ENCODE assay signal across 20 mouse cellular contexts in the genomic region with DNA sequence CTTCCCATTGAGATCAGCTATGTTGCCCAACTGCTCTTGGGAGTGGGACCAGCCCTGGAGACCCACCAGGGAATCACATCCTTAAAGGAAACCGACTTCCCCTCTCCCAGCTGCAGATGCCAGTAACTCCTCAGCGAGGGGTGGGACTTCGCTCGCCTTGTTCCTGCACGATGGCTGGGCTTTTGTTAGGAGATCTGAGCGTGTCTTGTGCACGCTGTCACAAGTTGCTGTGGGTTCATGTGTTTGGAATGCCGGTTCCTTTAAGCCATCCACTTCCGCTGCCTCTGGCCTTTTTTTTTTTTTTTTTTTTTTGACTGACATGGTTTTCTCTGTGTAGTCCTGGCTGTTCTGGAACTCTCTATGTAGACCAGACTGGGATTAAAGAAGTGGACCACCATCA. TPM values are rescaled to one million over a fixed set of nuclear protein-coding genes. Genes with fewer than 3 reads are reported as not detected.
DNase-seq lines count a peak whose midpoint lies in the region; ATAC-seq lines count a peak whose summit lies in the region.
"Had no signal": no experiment of that assay in that cellular context is flagged by ENCODE, and none has a peak within 500 bp of the region (broad histone marks: within the 10 kb centered on the region; RNA-seq: fewer than 3 reads in every experiment).

No protein-coding gene starts in this region.

- no peak overlapping the region for H3K4me3 ChIP-seq in kidney, embryonic 14.5 days (ENCODE audit: low read length)
- H3K4me3 ChIP-seq in embryonic facial prominence, embryonic 14.5 days (ENCODE audit: low read depth, low read length), result no peak overlapping the region
- H3K4me3 ChIP-seq: embryonic facial prominence, embryonic 12.5 days; forebrain, embryonic 13.5 days; heart, embryonic 13.5 days; hindbrain, embryonic 15.5 days had no signal

- no peaks in the 10 kb centered on the region for H3K9me3 ChIP-seq in kidney, embryonic 14.5 days (ENCODE audit: control insufficient read depth, low read length)
- H3K9me3 ChIP-seq in embryonic facial prominence, embryonic 14.5 days (ENCODE audit: control insufficient read depth, low read length), result no peaks in the 10 kb centered on the region
- H3K9me3 ChIP-seq: embryonic facial prominence, embryonic 12.5 days; forebrain, embryonic 13.5 days; heart, embryonic 13.5 days; hindbrain, embryonic 15.5 days had no signal

- no peak overlapping the region for H3K27ac ChIP-seq in kidney, embryonic 14.5 days (ENCODE audit: low read depth, low read length)
- no peak overlapping the region for H3K27ac ChIP-seq in embryonic facial prominence, embryonic 14.5 days (replicated peaks; ENCODE audit: low read depth, low read length)
- H3K27ac ChIP-seq: embryonic facial prominence, embryonic 12.5 days; forebrain, embryonic 13.5 days; heart, embryonic 13.5 days; hindbrain, embryonic 15.5 days had no signal

- peak; percentile 35 for DNase-seq in kidney, postnatal 10 days
- peak; percentile 44 for DNase-seq in lung, postnatal 10 days
- DNase-seq in lung, postnatal 25 days (ENCODE audit: low spot score), result no peak
- DNase-seq in Muller cell, postnatal 12 days (ENCODE audit: inconsistent ontology term), result peak; percentile 12
- DNase-seq in embryonic facial prominence, embryonic 14.5 days (ENCODE audit: low spot score), result peak; percentile 63
- no peak for DNase-seq in layer of hippocampus, postnatal 14 days (ENCODE audit: low spot score in 2 of 2)
- DNase-seq: adrenal gland, postnatal 10 days; B cell, adult 2 months; cerebellum, adult 11 months; cerebellum, adult 8-10 months; cerebellum, postnatal 14 days; embryo, embryonic 11 days; forebrain, postnatal 0 days; gastrocnemius, postnatal 14 days; heart, postnatal 36 days had no signal

- ATAC-seq in kidney, embryonic 14.5 days (ENCODE audit: low FRiP score, low TSS enrichment), result no peak
- no peak for ATAC-seq in embryonic facial prominence, embryonic 14.5 days (ENCODE audit: low read depth)
- ATAC-seq: forebrain, embryonic 13.5 days; forebrain, postnatal 0 days had no signal

- no peaks in the 10 kb centered on the region; the same call in 1 of the 2 replicates for H3K36me3 ChIP-seq in kidney, embryonic 14.5 days (ENCODE audit: control insufficient read depth, insufficient read depth, low read length)
- H3K36me3 ChIP-seq in embryonic facial prominence, embryonic 14.5 days (ENCODE audit: control insufficient read depth, insufficient read depth, low read length), result peaks cover 3% of the 10 kb centered on the region; the same call in 1 of the 2 replicates
- H3K36me3 ChIP-seq: embryonic facial prominence, embryonic 12.5 days; heart, embryonic 13.5 days; hindbrain, embryonic 15.5 days had no signal

- H3K4me1 ChIP-seq in kidney, embryonic 14.5 days (ENCODE audit: control insufficient read depth, insufficient read depth, low read length), result peaks cover 6% of the 10 kb centered on the region; the same call in 1 of the 2 replicates
- H3K4me1 ChIP-seq in embryonic facial prominence, embryonic 14.5 days (ENCODE audit: control insufficient read depth, insufficient read depth, low read length), result no peaks in the 10 kb centered on the region

- 80% methylated on average over 9 of the region's 9 CpGs for WGBS in kidney, embryonic 14.5 days
- WGBS in embryonic facial prominence, embryonic 14.5 days, result 48% methylated on average over 9 of the region's 9 CpGs

- no peak overlapping the region for H3K4me2 ChIP-seq in kidney, embryonic 14.5 days (replicated peaks; ENCODE audit: low read depth, low read length)
- H3K4me2 ChIP-seq in embryonic facial prominence, embryonic 14.5 days (ENCODE audit: low read depth, low read length), result no peak overlapping the region
- H3K4me2 ChIP-seq: embryonic facial prominence, embryonic 12.5 days; forebrain, embryonic 13.5 days; heart, embryonic 13.5 days; hindbrain, embryonic 15.5 days had no signal

- H3K27me3 ChIP-seq in kidney, embryonic 14.5 days (ENCODE audit: control insufficient read depth, insufficient read depth, low read length), result no peaks in the 10 kb centered on the region
- no peaks in the 10 kb centered on the region for H3K27me3 ChIP-seq in embryonic facial prominence, embryonic 14.5 days (replicated peaks; ENCODE audit: control insufficient read depth, insufficient read depth, low read length)
- H3K27me3 ChIP-seq: embryonic facial prominence, embryonic 12.5 days; forebrain, embryonic 13.5 days; heart, embryonic 13.5 days; hindbrain, embryonic 15.5 days had no signal

- no peak overlapping the region for H3K9ac ChIP-seq in kidney, embryonic 14.5 days (ENCODE audit: low read depth, low read length)
- H3K9ac ChIP-seq in embryonic facial prominence, embryonic 14.5 days (ENCODE audit: low read depth, low read length), result no peak overlapping the region
- H3K9ac ChIP-seq: embryonic facial prominence, embryonic 12.5 days; forebrain, embryonic 13.5 days; forebrain, postnatal 0 days; heart, embryonic 13.5 days; hindbrain, embryonic 15.5 days had no signal

RNA-seq across cellular contexts. Expression of gene Klc1, which starts 21.3 kb away (rescaled TPM):
- 76.4 and 91.6 TPM in 2 replicates for polyA plus RNA-seq in kidney, embryonic 14.5 days (2014; fragmentation: Nextera tagmentation; extraction: Ambion mirVana)
- 128 and 137 TPM in 2 replicates for polyA plus RNA-seq in embryonic facial prominence, embryonic 14.5 days (2014; fragmentation: Nextera tagmentation; extraction: Ambion mirVana)
- total RNA-seq in layer of hippocampus, postnatal 14 days (2021), result 100 to 1,000 TPM; 826 to 832 TPM

RNA-seq across cellular contexts. Expression of gene Apopt1, which starts 24.3 kb away (rescaled TPM):
- polyA plus RNA-seq in kidney, embryonic 14.5 days (2014; fragmentation: Nextera tagmentation; extraction: Ambion mirVana), result 63.1 and 63.4 TPM in 2 replicates
- polyA plus RNA-seq in embryonic facial prominence, embryonic 14.5 days (2014; fragmentation: Nextera tagmentation; extraction: Ambion mirVana), result 46.6 and 48.0 TPM in 2 replicates
- 10 to 100 TPM; 38.5 to 40.0 TPM for total RNA-seq in layer of hippocampus, postnatal 14 days (2021)

RNA-seq across cellular contexts. Expression of gene Bag5, which starts 24.3 kb away (rescaled TPM):
- polyA plus RNA-seq in kidney, embryonic 14.5 days (2014; fragmentation: Nextera tagmentation; extraction: Ambion mirVana), result 45.2 and 49.7 TPM in 2 replicates
- 59.0 and 61.5 TPM in 2 replicates for polyA plus RNA-seq in embryonic facial prominence, embryonic 14.5 days (2014; fragmentation: Nextera tagmentation; extraction: Ambion mirVana)
- total RNA-seq in layer of hippocampus, postnatal 14 days (2021), result 10 to 100 TPM; 42.0 to 44.4 TPM

RNA-seq across cellular contexts. Expression of gene Trmt61a, which starts 59.5 kb away (rescaled TPM):
- 6.7 and 11.9 TPM in 2 replicates for polyA plus RNA-seq in kidney, embryonic 14.5 days (2014; fragmentation: Nextera tagmentation; extraction: Ambion mirVana)
- polyA plus RNA-seq in embryonic facial prominence, embryonic 14.5 days (2014; fragmentation: Nextera tagmentation; extraction: Ambion mirVana), result 5.8 and 7.9 TPM in 2 replicates
- total RNA-seq in layer of hippocampus, postnatal 14 days (2021), result 10 to 100 TPM; 15.6 to 17.5 TPM

Comparison
In these comparisons a context has a peak if more than half of its experiments do, and no peak if none do; other contexts are left out.
1. DNase-seq: peak in kidney, postnatal 10 days (single experiment), lung, postnatal 10 days (single experiment), Muller cell, postnatal 12 days (single experiment) and embryonic facial prominence, embryonic 14.5 days (single experiment); none in lung, postnatal 25 days (single experiment) and layer of hippocampus, postnatal 14 days (0 of 2).